Mouse (Mus musculus): ENCODE measurements at regions not wholly inside any gene's neighbourhood (a gene's known extent, or its start where the extent isn't known, plus 50 kb on each side); places are given as distances from the start of the nearest gene placed in this dataset.

GRCm38 (mm10) chr10:98703642-98704293 is 210.4 kb upstream of the Atp2b1 start:
- no peaks in the 10 kb centered on the region for H3K36me3 ChIP-seq (replicated peaks; ENCODE audit: control insufficient read depth, insufficient read depth, low read length)
- H3K4me3 ChIP-seq (ENCODE audit: low read depth, low read length), result no peak overlapping the region
- H3K4me1 ChIP-seq (ENCODE audit: control insufficient read depth, insufficient read depth), result peaks cover 16% of the 10 kb centered on the region; the same call in 1 of the 2 replicates
- no peak overlapping the region for H3K9ac ChIP-seq (replicated peaks; ENCODE audit: low read depth, low read length)
- H3K27ac ChIP-seq (ENCODE audit: low read depth), result no peak overlapping the region
- H3K4me2 ChIP-seq (ENCODE audit: low read depth, low read length), result no peak overlapping the region
- TF ChIP-seq CTCF (IDR thresholded peaks at IDR 0.05; ENCODE audit: low read depth) (no peak), EP300 (IDR thresholded peaks at IDR 0.05; ENCODE audit: low read depth) (no peak)
- WGBS, result 87% methylated on average over 2 of the region's 2 CpGs
- no peak for DNase-seq (ENCODE audit: low spot score)
- ATAC-seq (ENCODE audit: insufficient read depth, low read depth), result no peak
- no peaks in the 10 kb centered on the region for H3K9me3 ChIP-seq (replicated peaks; ENCODE audit: control insufficient read depth, low read length)
- H3K27me3 ChIP-seq (ENCODE audit: control insufficient read depth, insufficient read depth, low read length), result no peaks in the 10 kb centered on the region

GRCm38 (mm10) chr10:98704559-98704958 is 209.6 kb upstream of the Atp2b1 start:
- Histone ChIP-seq H3K27me3 (ENCODE audit: control insufficient read depth, insufficient read depth, low read length) (no peaks in the 10 kb centered on the region), H3K36me3 (replicated peaks; ENCODE audit: control insufficient read depth, insufficient read depth, low read length) (no peaks in the 10 kb centered on the region), H3K27ac (ENCODE audit: low read depth) (no peak overlapping the region), H3K4me1 (ENCODE audit: control insufficient read depth, insufficient read depth) (peaks cover 16% of the 10 kb centered on the region; the same call in 1 of the 2 replicates), H3K9me3 (replicated peaks; ENCODE audit: control insufficient read depth, low read length) (no peaks in the 10 kb centered on the region), H3K4me3 (ENCODE audit: low read depth, low read length) (no peak overlapping the region), H3K4me2 (ENCODE audit: low read depth, low read length) (no peak overlapping the region), H3K9ac (replicated peaks; ENCODE audit: low read depth, low read length) (no peak overlapping the region)
- 80% methylated on average over 6 of the region's 6 CpGs for WGBS
- DNase-seq (ENCODE audit: low spot score) (no peak), ATAC-seq (ENCODE audit: insufficient read depth, low read depth) (no peak)
- TF ChIP-seq CTCF (IDR thresholded peaks at IDR 0.05; ENCODE audit: low read depth), result no peak
- no peak for TF ChIP-seq EP300 (IDR thresholded peaks at IDR 0.05; ENCODE audit: low read depth)

GRCm38 (mm10) chr10:98717856-98718255 is 196.3 kb upstream of the Atp2b1 start:
- WGBS, result 83% methylated on average over 4 of the region's 4 CpGs
- TF ChIP-seq CTCF (IDR thresholded peaks at IDR 0.05; ENCODE audit: low read depth) (no peak), EP300 (IDR thresholded peaks at IDR 0.05; ENCODE audit: low read depth) (no peak)
- no peaks in the 10 kb centered on the region for H3K36me3 ChIP-seq (replicated peaks; ENCODE audit: control insufficient read depth, insufficient read depth, low read length)
- DNase-seq (ENCODE audit: low spot score) (no peak), ATAC-seq (ENCODE audit: insufficient read depth, low read depth) (no peak)
- no peak overlapping the region for H3K9ac ChIP-seq (replicated peaks; ENCODE audit: low read depth, low read length)
- no peak overlapping the region for H3K4me2 ChIP-seq (ENCODE audit: low read depth, low read length)
- peaks cover 9% of the 10 kb centered on the region for H3K4me1 ChIP-seq (ENCODE audit: control insufficient read depth, insufficient read depth)
- no peak overlapping the region for H3K4me3 ChIP-seq (ENCODE audit: low read depth, low read length)
- H3K9me3 ChIP-seq (replicated peaks; ENCODE audit: control insufficient read depth, low read length), result no peaks in the 10 kb centered on the region
- H3K27me3 ChIP-seq (ENCODE audit: control insufficient read depth, insufficient read depth, low read length), result no peaks in the 10 kb centered on the region
- no peak overlapping the region for H3K27ac ChIP-seq (ENCODE audit: low read depth)

GRCm38 (mm10) chr10:98718706-98719105 is 195.5 kb upstream of the Atp2b1 start:
- no peak for ATAC-seq (ENCODE audit: insufficient read depth, low read depth)
- H3K27me3 ChIP-seq (ENCODE audit: control insufficient read depth, insufficient read depth, low read length), result no peaks in the 10 kb centered on the region
- TF ChIP-seq CTCF (IDR thresholded peaks at IDR 0.05; ENCODE audit: low read depth) (no peak), EP300 (IDR thresholded peaks at IDR 0.05; ENCODE audit: low read depth) (no peak)
- no peaks in the 10 kb centered on the region for H3K36me3 ChIP-seq (replicated peaks; ENCODE audit: control insufficient read depth, insufficient read depth, low read length)
- no peak for DNase-seq (ENCODE audit: low spot score)
- WGBS, result 66% methylated on average over 4 of the region's 4 CpGs
- no peak overlapping the region for H3K4me2 ChIP-seq (ENCODE audit: low read depth, low read length)
- H3K9me3 ChIP-seq (replicated peaks; ENCODE audit: control insufficient read depth, low read length), result no peaks in the 10 kb centered on the region
- peaks cover 9% of the 10 kb centered on the region for H3K4me1 ChIP-seq (ENCODE audit: control insufficient read depth, insufficient read depth)
- no peak overlapping the region for H3K9ac ChIP-seq (replicated peaks; ENCODE audit: low read depth, low read length)
- no peak overlapping the region for H3K27ac ChIP-seq (ENCODE audit: low read depth)
- no peak overlapping the region for H3K4me3 ChIP-seq (ENCODE audit: low read depth, low read length)

- H3K27me3 ChIP-seq (ENCODE audit: control insufficient read depth, insufficient read depth, low read length), result no peaks in the 10 kb centered on the region
- peaks cover 9% of the 10 kb centered on the region; the same call in 1 of the 2 replicates for H3K4me1 ChIP-seq (ENCODE audit: control insufficient read depth, insufficient read depth)
- H3K9ac ChIP-seq (replicated peaks; ENCODE audit: low read depth, low read length), result no peak overlapping the region
- TF ChIP-seq CTCF (IDR thresholded peaks at IDR 0.05; ENCODE audit: low read depth) (no peak), EP300 (IDR thresholded peaks at IDR 0.05; ENCODE audit: low read depth) (no peak)
- DNase-seq (ENCODE audit: low spot score) (no peak), ATAC-seq (ENCODE audit: insufficient read depth, low read depth) (no peak)
- H3K27ac ChIP-seq (ENCODE audit: low read depth), result no peak overlapping the region
- H3K4me2 ChIP-seq (ENCODE audit: low read depth, low read length), result no peak overlapping the region
- H3K36me3 ChIP-seq (replicated peaks; ENCODE audit: control insufficient read depth, insufficient read depth, low read length), result no peaks in the 10 kb centered on the region
- H3K4me3 ChIP-seq (ENCODE audit: low read depth, low read length), result no peak overlapping the region
- 23% methylated on average over 6 of the region's 6 CpGs for WGBS
- no peaks in the 10 kb centered on the region for H3K9me3 ChIP-seq (replicated peaks; ENCODE audit: control insufficient read depth, low read length)
Observed at GRCm38 (mm10) chr10:98720256-98721005, 193.8 kb upstream of the Atp2b1 start.

All from heart, postnatal 0 days (tissue).